Mouse (Mus musculus) right cerebral cortex, postnatal 25 days (tissue): ENCODE data around the gene Ern2.

Experiments
- DNase-seq: peaks from one replicate; pipeline ENCODE4 v3.0.0; 2022

The Ern2 gene

DNA sequence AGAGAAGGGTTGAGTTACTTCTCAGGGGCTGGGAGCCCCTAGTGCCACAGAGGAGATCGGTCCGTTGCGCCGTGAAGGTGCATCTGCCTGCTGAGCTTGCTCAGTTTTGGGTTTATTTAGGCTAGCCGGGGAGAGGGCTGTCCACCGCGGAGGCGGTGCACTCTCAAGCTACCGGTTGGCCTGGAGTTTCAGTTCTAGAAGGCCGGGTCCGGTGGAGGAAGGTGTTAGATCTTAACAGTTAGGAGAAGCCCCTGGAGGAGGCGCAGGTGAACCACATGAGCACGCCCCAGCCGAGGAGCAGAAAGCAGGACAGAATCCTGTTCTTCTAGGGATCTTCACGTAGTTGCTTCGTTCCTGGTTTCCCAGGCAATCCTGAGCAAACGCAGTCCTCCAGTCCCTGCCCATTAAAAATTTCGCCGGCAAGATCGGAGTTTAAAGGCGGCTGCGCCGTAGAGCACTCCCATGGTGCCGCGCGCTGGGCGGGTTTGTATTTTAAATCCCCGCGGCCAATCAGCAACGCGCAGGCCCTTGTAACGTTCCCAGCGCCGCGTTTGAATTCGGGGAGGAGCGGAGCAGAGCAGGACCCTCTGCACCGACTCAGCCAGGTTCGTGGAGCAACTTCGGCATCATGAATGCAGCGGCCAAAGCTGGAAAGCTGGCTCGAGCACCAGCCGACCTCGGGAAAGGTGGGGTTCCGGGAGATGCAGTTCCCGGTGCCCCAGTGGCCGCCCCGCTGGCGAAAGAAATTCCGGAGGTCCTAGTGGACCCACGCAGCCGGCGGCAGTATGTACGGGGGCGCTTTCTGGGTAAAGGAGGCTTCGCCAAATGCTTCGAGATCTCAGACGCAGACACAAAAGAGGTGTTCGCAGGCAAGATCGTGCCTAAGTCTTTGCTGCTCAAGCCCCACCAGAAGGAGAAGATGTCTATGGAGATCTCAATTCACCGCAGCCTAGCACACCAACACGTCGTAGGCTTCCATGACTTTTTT is 26.8 kb downstream of the Ern2 start, which contains the start of gene Plk1:
TSS of gene Plk1 (plus strand) at position 525 of the 988 bp plus-strand sequence.
- DNase-seq: peak; percentile 82

DNA sequence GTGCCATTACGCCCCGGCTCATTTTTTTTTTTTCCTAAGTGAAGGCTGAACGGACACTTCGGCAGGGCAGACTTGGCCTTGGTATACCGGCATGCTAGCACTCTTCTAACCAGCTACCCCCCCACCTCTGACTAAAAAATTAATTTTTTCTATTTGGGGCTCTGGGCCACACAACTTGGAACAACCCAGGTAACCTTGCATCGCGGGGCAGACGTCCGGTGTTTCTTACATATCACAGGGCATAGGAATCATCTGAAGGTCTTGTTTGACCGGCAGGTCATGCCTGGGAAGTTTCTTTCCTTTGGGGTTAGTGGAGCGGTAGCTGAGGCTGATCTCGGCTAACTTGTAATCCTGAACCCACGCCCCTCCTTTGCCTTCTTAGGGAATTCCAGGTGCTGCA is 27.5 kb downstream of the Ern2 start:
- no peak for DNase-seq

DNA sequence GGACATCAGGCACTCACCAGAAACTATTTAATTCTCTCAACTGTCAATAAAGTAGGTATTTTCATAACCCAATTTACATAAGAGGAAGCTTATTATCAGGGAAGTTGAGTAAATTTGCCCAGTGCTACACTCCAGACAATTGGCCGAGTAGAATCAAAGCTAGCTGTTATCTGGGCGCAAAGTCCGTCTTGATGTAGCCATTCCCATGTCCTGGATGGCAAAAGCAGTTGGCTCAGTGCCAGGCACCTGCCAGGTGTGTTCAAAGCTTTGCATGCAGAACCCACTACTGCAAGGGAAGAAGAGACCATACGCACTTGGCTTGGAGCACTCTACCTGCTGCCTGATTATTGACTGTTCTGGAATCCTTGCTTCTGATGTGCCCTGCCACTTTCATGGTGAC is 33.5 kb downstream of the Ern2 start:
- no peak for DNase-seq

DNA sequence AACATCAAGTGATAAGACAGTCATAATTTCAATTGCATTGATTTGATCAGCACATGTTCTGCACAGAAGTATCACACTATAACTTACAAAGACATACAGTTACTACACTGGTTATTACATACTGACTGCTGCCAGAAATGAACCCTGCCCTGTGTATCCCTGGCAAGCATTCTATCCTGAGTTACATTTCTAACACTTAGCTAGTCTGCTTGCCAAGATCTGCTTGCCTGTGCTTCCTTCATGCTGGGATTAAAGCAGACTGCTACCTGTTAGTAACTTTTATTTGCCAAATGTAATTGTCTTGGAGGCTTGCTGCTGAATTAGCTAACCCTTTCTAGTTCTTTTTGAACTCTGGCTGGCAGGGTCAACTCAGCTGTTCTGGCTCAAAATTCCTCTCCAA is 45.0 kb downstream of the Ern2 start:
- no peak for DNase-seq

DNA sequence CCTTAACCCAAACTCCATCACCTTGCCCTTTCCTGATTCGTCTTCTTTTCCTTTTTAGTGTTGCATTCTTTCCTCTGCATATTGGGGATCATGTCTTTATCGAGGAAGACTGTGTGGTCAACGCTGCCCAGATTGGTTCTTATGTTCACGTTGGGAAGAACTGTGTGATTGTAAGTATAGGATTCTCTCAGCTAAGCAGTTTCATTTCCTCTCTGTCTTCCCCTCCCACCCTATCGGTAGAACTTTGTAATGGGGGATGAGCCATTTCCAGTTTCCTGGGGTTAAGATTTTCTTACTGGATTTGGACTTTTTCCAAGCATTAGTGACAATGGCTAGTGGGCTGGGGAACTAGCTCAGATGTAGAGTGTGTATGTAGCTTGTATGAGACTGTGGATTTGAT is 47.8 kb downstream of the Ern2 start:
- no peak for DNase-seq

DNA sequence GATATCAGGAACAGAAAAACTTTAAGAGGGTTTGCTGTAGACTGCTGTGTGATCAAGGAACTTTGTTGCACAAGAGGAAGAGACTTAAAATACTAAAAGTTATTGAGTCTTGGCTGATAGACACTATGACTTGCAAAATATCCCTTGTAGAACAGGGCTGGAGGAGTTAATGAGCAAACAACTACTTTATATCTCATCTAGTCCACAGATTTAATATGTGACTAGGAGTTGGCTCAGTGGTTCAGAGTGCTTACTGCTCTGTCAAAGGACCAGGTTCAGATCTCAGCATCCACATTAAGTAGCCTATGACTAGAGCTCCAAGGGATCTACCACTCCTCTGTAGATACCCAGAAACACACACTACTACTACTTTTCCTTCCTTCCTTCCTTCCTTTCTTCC is 48.9 kb downstream of the Ern2 start:
- no peak for DNase-seq

DNA sequence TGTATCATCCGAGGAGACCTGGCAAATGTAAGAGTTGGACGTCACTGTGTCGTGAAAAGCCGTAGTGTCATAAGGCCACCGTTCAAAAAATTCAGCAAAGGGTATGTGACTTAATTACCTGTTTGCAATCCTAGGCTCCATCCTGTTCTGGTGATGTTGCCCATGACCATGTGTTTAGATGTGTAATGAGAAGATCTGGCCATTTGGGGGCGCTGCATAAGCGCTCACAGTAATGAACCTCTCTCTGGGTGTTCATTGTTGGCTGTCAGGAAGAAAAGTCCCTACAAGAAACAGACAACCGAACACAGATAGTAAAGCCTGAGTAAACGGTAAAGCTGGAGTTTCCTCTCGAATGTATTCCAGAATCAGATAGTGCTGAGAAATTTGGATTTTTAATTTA is 50.9 kb downstream of the Ern2 start:
- DNase-seq: no peak

DNA sequence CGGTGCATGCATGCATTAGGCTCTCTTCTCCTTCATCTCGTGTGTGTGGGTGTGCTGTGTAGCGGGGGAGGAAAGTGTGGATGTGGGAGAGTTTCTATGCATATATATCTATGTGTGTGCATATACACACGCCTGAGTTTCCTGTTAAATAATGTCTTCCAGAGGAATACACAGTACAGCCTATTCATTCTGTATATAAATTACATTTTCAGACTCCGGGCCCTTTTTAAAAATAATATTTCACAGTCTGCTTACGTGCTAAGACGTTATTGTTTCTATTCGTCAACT is 52.7 kb downstream of the Ern2 start:
- no peak for DNase-seq

DNA sequence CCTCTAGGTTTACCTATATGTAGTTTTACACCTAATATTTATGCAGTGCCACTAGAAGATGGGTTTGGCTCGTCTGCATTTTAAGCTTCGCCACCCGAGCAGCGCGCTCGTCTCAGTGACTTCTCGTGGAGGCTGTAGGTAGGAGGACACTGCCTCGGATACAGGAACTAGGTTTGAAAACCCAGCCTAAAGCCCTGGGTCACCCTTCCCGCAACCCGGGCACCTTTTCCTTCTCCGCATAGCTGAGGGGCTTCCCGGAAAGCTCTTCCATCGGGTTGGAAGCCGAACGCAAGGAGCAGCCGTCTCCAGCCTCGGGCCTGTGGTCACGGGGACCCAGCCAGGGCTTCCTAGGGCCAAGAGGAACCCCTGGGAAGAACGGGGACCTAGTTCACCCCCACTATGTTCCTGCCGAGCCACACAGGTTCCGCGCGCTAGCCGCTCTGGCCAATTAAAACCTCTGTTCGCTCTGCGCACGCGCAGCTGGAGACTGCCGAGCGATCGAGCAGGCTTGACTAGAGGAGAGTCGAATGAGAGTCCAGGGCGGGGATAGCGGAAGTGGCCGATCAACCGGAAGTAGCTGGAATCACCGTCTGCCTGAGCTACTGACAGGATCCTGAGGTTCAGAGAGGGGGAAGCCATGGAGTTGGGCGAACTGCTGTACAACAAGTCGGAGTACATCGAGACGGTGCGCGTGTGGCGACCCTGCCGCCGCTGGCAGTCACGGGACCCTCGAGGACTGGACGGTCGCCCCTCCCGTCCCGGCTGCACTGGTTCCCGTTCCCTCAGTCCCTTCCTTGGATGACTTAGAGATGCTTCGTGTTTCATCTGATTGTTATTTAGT is 53.3 kb downstream of the Ern2 start, which contains the start of the genes Palb2 and Dctn5:
TSS of gene Palb2 (minus strand) at position 489 of the 841 bp plus-strand sequence.
TSS of gene Dctn5 (plus strand) at position 545 of the 841 bp plus-strand sequence.
- DNase-seq: peak; percentile 99

DNA sequence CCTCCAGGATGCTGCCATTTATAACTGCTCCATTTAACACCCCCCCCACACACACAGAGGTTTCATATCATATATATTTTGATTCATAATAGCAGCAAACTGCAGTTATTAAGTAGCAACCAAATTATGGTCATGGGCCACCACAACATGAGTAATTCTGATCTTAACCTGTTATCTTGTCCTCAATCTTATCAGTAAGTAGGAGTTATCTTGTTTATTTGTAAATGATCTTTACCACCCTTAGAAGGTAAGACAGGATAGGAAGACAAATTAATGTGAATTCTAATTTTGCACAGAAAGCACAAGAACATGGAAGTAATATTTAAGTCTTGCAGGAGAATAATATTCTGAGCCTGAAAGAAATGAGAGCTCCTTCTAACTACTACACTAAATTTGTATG is 54.2 kb downstream of the Ern2 start:
- no peak for DNase-seq

DNA sequence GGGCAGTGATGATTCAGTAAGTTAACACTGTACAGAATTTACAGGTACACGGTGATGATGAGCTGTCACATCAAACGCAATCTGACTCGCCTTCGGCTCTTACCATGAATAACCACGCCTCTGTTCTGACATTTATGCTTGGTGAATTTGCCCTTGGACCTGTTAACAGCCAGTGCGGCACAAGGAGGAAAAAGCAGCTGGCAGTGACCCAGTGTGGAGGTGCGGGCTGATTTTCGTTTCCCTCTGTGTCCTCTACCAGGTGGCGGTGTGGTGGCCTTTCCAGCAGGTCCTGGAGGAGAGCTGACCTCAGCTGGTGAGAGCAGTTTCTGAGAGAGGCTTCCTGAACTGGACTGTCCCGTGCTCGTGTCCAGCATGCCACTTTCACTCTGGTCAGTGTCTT is 59.1 kb downstream of the Ern2 start:
- no peak for DNase-seq

DNA sequence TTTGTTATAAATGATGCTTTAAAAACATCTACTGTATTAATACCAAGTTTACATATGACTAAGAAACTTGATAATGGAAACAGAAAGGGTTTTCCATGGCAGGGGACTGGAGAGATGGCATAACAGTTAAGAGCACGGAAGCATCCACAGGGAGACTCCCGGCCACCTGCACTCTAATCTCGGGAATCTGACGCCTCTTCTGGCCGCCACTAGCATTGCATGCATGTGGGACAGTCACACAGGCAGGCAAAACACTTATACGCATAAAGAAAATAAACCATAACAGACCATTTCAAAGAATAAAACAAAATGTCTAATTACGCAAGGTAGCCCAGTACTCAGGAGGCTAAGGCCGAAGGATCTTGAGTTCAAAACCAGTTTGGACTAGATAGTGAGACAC is 60.4 kb downstream of the Ern2 start:
- no peak for DNase-seq

DNA sequence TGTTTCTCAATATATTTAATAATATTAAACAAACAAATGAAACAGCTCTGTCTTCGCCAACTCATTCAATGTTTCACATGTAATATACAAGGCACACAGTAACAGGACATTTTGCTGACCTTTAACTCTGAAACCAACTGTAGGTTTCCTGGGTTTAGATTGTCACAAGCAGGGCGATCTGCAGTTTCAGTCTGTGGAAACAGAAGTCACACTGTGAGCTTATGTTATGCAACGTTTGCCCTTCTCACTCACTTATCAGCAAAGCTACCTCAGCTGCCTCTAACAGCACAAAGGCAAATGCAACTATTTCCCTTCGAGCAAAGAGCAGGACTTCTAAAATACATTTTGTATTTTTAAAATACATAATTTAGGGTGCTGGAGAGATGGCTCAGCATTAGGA is 62.5 kb downstream of the Ern2 start:
- no peak for DNase-seq
